Mouse (Mus musculus) G1E (cell line): ENCODE data around the gene Hs6st1. TPM values are rescaled to one million over a fixed set of nuclear protein-coding genes. Genes with fewer than 3 reads are reported as not detected.
A peak's percentile ranks its signal among the peaks of the same experiment; 100 is the strongest.

Experiments
- ATAC-seq: 2 replicates; pipeline ENCODE4 v1.8.0; 2016; ENCODE audit warnings: mild to moderate bottlenecking; ENCODE audit not compliant: insufficient number of reproducible peaks, poor library complexity, low FRiP score, severe bottlenecking; ENCODE audit errors: extremely low read depth
- DNase-seq: peaks from one replicate; pipeline ENCODE4 v3.0.0; 2012; ENCODE audit warnings: low spot score
- H3K27me3 ChIP-seq: 2 replicates; pipeline ENCODE4 v1.6.1; 2012; ENCODE audit warnings: mild to moderate bottlenecking, low read length, inconsistent platforms; ENCODE audit not compliant: insufficient read depth
- H3K36me3 ChIP-seq: replicated peaks from 2 replicates; pipeline ENCODE3; 2012; ENCODE audit warnings: mild to moderate bottlenecking, inconsistent platforms
- H3K4me1 ChIP-seq: 2 replicates; pipeline ENCODE4 v1.6.1; 2012; ENCODE audit warnings: low read depth, low read length, inconsistent platforms, mixed read lengths; ENCODE audit not compliant: insufficient read depth
- H3K4me3 ChIP-seq: 2 replicates; pipeline ENCODE4 v1.5.1; 2012; ENCODE audit warnings: low read depth, mild to moderate bottlenecking, inconsistent platforms, low read length, moderate library complexity, mixed read lengths
- H3K9me3 ChIP-seq: replicated peaks from 2 replicates; pipeline ENCODE4 v1.6.1; 2012; ENCODE audit warnings: inconsistent platforms
- CTCF ChIP-seq: IDR thresholded peaks from 2 replicates; pipeline ENCODE4 v1.5.1; 2012; ENCODE audit warnings: low read depth, low read length, inconsistent platforms, mixed read lengths
- GATA1 ChIP-seq: IDR thresholded peaks from 2 replicates; pipeline ENCODE4 v1.6.1; 2012; ENCODE audit warnings: borderline replicate concordance, low read length, inconsistent platforms, mixed read lengths
- GATA2 ChIP-seq: IDR thresholded peaks from 2 replicates; pipeline ENCODE4 v1.6.1; 2012; ENCODE audit warnings: low read depth, low read length, inconsistent platforms, borderline replicate concordance
- POLR2AphosphoS5 ChIP-seq: IDR thresholded peaks from 2 replicates; pipeline ENCODE4 v1.6.1; 2012; ENCODE audit warnings: low read depth, low read length, inconsistent platforms; ENCODE audit not compliant: insufficient replicate concordance
- TAL1 ChIP-seq: conservative IDR thresholded peaks from 2 replicates; pipeline ENCODE4 v1.6.1; 2012; ENCODE audit warnings: low read depth, low read length, inconsistent platforms, mixed read lengths
- polyA plus RNA-seq: library from polyadenylated mRNA; stranded (reverse); fragments of >175 nt; gene quantifications from 2 replicates; pipeline ENCODE4 v1.2.3, GENCODE M21; 2012
- total RNA-seq, 2 experiments: library from RNA; stranded (forward) in 1 of 2; stranded (reverse) in 1 of 2; fragments of 200-1000 nt in 1 of 2; fragments of >200 nt in 1 of 2; fragmentation: Nextera tagmentation in 1 of 2; gene quantifications; 2 replicates each; pipeline ENCODE4 v1.2.3; 2014 to 2017

The Hs6st1 gene
- total and polyA plus RNA-seq, 3 experiments, result 29.3 to 62.9 (median 54.9) TPM

DNA sequence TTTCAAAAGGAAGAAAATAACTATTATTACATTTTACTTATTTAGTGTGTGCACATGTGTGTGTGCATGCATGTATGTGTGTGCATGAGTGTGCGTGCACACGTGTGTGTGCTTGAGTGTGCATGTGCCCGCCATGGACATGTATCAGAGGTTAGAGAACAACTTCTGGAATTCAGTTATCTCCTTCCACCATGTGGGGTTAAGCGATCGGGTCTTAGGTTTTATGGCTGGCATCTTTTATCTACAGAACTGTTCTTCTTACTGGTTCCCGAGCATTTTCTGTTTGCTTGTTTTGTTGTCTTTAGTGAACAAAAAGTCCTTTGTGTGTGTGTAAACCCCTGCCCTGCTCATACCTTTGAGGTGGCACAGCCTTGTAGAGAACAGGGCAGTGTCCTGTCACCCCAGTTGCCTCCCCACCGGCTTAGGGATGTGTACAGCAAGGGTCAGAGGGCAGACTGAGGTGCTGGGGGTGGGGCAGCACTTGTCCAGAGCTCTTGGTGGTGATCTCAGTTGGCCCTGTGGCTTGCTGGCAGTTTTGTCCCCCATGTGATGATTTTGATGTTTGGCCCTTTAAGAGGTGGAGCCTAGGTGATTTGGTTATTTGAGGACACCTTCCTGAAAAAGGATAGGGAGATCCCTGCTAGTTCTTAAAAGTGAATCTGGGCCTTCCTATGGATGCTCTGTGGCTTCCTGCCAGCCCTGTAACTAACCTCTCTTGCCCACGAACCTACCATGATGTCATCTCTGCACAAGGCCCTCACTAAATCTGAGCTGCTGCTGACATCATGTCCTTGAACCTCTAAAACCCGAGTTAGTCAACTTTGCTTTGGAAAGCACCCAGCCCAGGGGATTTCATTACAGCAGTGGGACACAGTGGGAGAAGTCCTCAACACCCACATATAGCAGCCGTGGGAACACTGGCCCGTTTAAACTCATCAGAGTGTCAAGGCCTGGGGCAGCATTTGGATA is 4.7 kb downstream of the Hs6st1 start:
- ATAC-seq, result no peak

GRCm38 (mm10) chr1:36073566-36073965 is 5.4 kb downstream of the Hs6st1 start:
- ATAC-seq (no peak), DNase-seq (no peak)
- H3K9me3 ChIP-seq, result no peaks in the 10 kb centered on the region
- H3K4me1 ChIP-seq, result peaks cover 96% of the 10 kb centered on the region
- H3K36me3 ChIP-seq, result peaks cover 93% of the 10 kb centered on the region
- no peak overlapping the region for H3K4me3 ChIP-seq
- no peaks in the 10 kb centered on the region for H3K27me3 ChIP-seq
- TF ChIP-seq TAL1, result no peak

More for the DNA sequence above, 4.7 kb downstream of the Hs6st1 start:
- Histone ChIP-seq H3K9me3 (no peaks in the 10 kb centered on the region), H3K27me3 (no peaks in the 10 kb centered on the region), H3K4me1 (peaks cover 91% of the 10 kb centered on the region), H3K36me3 (peaks cover 86% of the 10 kb centered on the region), H3K4me3 (peak overlapping the region; percentile 55; the same call in 1 of the 2 replicates)
- DNase-seq, result no peak
- TF ChIP-seq TAL1, result 0 out of 2 replicates have a peak, but pooled peaks have one; percentile 12
- no peak for TF ChIP-seq GATA1

DNA sequence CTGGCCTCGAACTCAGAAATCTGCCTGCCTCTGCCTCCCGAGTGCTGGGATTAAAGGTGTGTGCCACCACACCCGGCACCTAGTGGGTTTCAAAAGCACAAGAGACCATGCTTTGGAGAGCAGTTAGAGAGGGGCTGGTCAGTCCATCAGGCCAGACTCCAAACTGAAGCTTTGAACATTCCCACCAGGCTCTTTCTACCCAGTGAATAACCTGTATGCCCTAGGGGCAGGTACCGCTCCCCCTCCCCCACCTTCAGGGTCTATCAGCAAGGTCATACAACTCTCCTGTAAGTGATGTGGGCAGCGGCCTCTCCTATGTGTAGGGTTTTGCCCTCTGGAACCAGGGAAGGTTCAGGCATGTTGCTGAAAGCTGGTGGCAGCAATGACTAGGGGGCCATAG is 6.0 kb downstream of the Hs6st1 start:
- ATAC-seq (no peak), DNase-seq (no peak)
- Histone ChIP-seq H3K9me3 (no peaks in the 10 kb centered on the region), H3K4me3 (no peak overlapping the region), H3K36me3 (peaks cover 99% of the 10 kb centered on the region), H3K27me3 (no peaks in the 10 kb centered on the region), H3K4me1 (peaks cover 95% of the 10 kb centered on the region)
- TF ChIP-seq CTCF, result no peak
- no peak for TF ChIP-seq GATA2
- no peak for TF ChIP-seq GATA1
- no peak for TF ChIP-seq POLR2AphosphoS5
- no peak for TF ChIP-seq TAL1

DNA sequence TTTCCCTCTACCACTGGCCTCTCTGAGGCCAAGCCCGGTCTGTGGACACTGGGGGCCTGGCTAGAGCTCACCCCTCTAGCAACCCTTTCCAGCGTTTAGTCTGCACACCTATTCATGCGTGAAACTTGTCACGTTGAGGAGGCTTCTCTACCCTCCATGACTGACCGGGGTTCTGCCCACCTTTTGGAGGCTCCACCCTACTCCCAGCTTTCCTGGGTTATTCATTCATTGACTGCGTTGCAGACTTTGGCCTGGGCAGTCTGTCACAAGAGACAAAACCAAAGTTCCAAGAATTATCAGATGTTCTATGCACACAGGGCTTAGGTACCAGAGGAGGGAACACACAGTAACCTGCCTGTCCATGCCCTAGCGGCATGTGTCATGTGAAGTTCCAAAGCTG is 6.8 kb downstream of the Hs6st1 start:
- Histone ChIP-seq H3K9me3 (no peaks in the 10 kb centered on the region), H3K4me1 (peaks cover 95% of the 10 kb centered on the region), H3K36me3 (peaks cover 99% of the 10 kb centered on the region), H3K27me3 (no peaks in the 10 kb centered on the region), H3K4me3 (no peak overlapping the region)
- DNase-seq (no peak), ATAC-seq (no peak)
- TF ChIP-seq TAL1 (no peak), POLR2AphosphoS5 (no peak), GATA2 (no peak), GATA1 (no peak), CTCF (no peak)

DNA sequence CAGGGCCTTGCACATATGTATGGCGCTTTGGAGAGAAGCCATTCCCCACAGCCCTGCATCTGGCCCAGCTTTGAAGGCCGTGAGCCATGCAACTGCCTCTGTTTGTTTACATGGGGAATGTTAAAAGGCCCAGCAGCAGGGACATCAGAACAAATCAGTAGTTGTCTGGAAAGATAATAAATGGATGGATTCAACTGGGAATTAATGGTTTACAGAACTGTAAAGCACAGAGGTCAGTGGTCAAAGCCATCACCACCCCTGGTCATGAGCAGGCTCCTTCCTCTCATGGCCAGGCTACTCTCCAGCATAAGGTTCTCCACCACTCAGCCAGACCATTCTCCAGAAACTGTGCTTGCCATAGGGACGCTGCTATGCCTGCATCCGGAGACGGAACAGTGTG is 7.5 kb downstream of the Hs6st1 start:
- Histone ChIP-seq H3K27me3 (no peaks in the 10 kb centered on the region), H3K9me3 (no peaks in the 10 kb centered on the region), H3K4me3 (no peak overlapping the region), H3K4me1 (peaks cover 88% of the 10 kb centered on the region), H3K36me3 (peaks cover 99% of the 10 kb centered on the region)
- DNase-seq (no peak), ATAC-seq (no peak)
- no peak for TF ChIP-seq POLR2AphosphoS5
- TF ChIP-seq TAL1, result no peak
- no peak for TF ChIP-seq CTCF
- no peak for TF ChIP-seq GATA2
- no peak for TF ChIP-seq GATA1

GRCm38 (mm10) chr1:36077084-36077483 is 8.9 kb downstream of the Hs6st1 start:
- Histone ChIP-seq H3K9me3 (no peaks in the 10 kb centered on the region), H3K4me1 (peaks cover 75% of the 10 kb centered on the region), H3K4me3 (no peak overlapping the region), H3K36me3 (peaks cover 99% of the 10 kb centered on the region), H3K27me3 (no peaks in the 10 kb centered on the region)
- DNase-seq, result no peak
- ATAC-seq, result no peak
- TF ChIP-seq GATA1 (no peak), TAL1 (no peak)

DNA sequence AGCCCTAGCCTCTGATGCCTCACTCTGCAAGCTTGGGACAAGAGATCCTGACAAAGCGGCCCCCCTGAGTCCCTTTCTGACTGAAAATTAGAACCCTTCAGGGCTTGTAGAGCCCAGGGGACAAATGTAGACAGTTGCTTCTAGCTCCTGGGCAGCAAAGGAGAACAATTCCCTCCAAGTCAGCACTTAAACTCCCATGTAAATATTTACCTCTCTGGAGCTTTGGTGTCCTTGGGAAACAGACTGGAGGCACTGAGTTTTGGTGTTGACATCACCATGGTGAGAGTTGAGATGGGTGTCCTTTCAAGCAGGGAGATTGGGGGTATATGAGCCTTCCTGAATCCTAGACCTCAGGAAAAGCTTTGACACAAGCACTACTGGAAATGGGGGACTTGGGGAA is 10.1 kb downstream of the Hs6st1 start:
- Histone ChIP-seq H3K4me3 (no peak overlapping the region), H3K9me3 (no peaks in the 10 kb centered on the region), H3K27me3 (no peaks in the 10 kb centered on the region), H3K36me3 (peaks cover 99% of the 10 kb centered on the region), H3K4me1 (peaks cover 67% of the 10 kb centered on the region)
- ATAC-seq, result no peak
- no peak for TF ChIP-seq TAL1
- no peak for TF ChIP-seq CTCF
- TF ChIP-seq GATA1, result no peak
- no peak for TF ChIP-seq POLR2AphosphoS5
- no peak for TF ChIP-seq GATA2
- DNase-seq, result no peak
